Mouse (Mus musculus) stomach, embryonic 14.5 days (tissue): Measurements from ENCODE around the gene Slc2a2. TPM values are rescaled to one million over a fixed set of nuclear protein-coding genes. Genes with fewer than 3 reads are reported as not detected.

Source experiments
- ATAC-seq: fragments of 200-750 bp; cut with Nextera tagmentation; 2 replicates; pipeline ENCODE4 v1.8.0; 2017; ENCODE audit warnings: low read depth, moderate TSS enrichment; ENCODE audit not compliant: insufficient number of reproducible peaks, insufficient read depth, low FRiP score
- H3K27ac ChIP-seq: fragments of 300-500 bp; sonication (generic); 2 replicates; pipeline ENCODE4 v1.5.1; 2014; ENCODE audit warnings: mild to moderate bottlenecking, low read length, moderate library complexity, mixed read lengths
- H3K27me3 ChIP-seq: fragments of 300-500 bp; sonication (generic); 2 replicates; pipeline ENCODE4 v1.6.1; 2014; ENCODE audit warnings: low read length, control low read depth, mixed read lengths; ENCODE audit not compliant: control insufficient read depth, insufficient read depth
- H3K36me3 ChIP-seq: fragments of 300-500 bp; sonication (generic); 2 replicates; pipeline ENCODE4 v1.6.1; 2014; ENCODE audit warnings: mild to moderate bottlenecking, control low read depth, low read length, moderate library complexity, mixed read lengths; ENCODE audit not compliant: control insufficient read depth, insufficient read depth
- H3K4me1 ChIP-seq: fragments of 300-500 bp; sonication (generic); 2 replicates; pipeline ENCODE4 v1.6.1; 2014; ENCODE audit warnings: low read length, control low read depth, mixed read lengths; ENCODE audit not compliant: control insufficient read depth, insufficient read depth
- H3K4me2 ChIP-seq: fragments of 300-500 bp; sonication (generic); replicated peaks from 2 replicates; pipeline ENCODE4 v1.6.1; 2014; ENCODE audit warnings: low read depth, low read length, control low read depth
- H3K4me3 ChIP-seq: fragments of 300-500 bp; sonication (generic); 2 replicates; pipeline ENCODE4 v1.5.1; 2014; ENCODE audit warnings: low read depth, low read length, control low read depth
- H3K9ac ChIP-seq: fragments of 300-500 bp; sonication (generic); replicated peaks from 2 replicates; pipeline ENCODE4 v1.6.1; 2014; ENCODE audit warnings: low read depth, mild to moderate bottlenecking, control low read depth, low read length, moderate library complexity, mixed read lengths
- H3K9me3 ChIP-seq: fragments of 300-500 bp; sonication (generic); 2 replicates; pipeline ENCODE4 v1.6.1; 2016; ENCODE audit warnings: low read depth, low read length, control low read depth; ENCODE audit not compliant: control insufficient read depth
- WGBS: fragments of 180-500 bp; shearing (Covaris S2); extraction: QIAGEN DNeasy Blood & Tissue Kit; methylation state at CpG from one replicate; pipeline ENCODE4 v1.1.7; 2014; 5-methylcytosine and 5-hydroxymethylcytosine counted together
- polyA plus RNA-seq: library from polyadenylated mRNA; unstranded; fragments of >200 nt; fragmentation: Nextera tagmentation; extraction: Ambion mirVana; gene quantifications from 2 replicates; pipeline ENCODE4 v1.2.1, GENCODE M21; 2014

Gene Slc2a2
- polyA plus RNA-seq, 1 experiment from 2014 or later = 0.10 TPM

DNA sequence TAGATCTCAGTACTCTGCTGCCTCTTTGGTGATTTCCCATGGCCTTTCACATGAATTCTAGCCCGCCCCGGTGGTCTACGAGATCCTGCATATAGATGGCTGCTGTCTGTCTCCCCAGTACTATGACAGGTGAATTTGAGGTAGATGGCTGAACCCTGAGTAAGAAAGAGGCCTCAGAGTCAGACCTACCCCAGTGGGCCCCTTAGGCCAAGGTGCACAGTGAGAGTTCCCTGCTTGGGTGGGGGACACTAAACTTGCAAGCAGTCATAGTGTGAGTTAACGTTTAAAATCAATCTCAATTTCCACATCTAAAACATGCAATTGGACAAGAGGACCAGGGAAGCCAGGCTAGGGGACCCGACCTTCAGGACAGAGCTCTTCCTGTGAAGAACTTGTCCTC, 2.9 kb upstream of the Slc2a2 start:
- Histone ChIP-seq H3K4me3 (no peak overlapping the region), H3K4me1 (no peaks in the 10 kb centered on the region), H3K4me2 (no peak overlapping the region), H3K9me3 (no peaks in the 10 kb centered on the region), H3K27me3 (no peaks in the 10 kb centered on the region), H3K36me3 (no peaks in the 10 kb centered on the region), H3K9ac (no peak overlapping the region), H3K27ac (no peak overlapping the region)
- 91% methylated on average over 5 of the region's 5 CpGs for WGBS
- no peak for ATAC-seq

DNA sequence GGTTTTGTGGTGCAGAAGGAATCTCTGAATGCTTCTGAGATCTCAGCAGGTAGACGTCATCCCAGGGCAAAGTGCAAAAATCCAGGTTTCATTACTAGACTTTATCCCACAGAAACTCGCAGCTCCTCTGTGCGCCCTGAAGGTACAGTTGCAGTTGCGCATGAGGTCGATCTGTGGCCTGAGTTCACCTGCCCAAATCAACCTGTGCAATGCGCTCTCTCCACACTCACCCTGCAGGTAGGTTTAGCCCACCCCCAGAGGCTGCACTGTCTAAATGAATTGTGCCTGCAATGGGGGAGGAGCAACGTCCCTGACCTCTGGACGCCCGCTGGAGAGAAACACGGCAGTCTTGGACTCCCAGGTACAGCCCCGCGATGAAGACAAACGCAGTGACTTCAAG, 2.1 kb upstream of the Slc2a2 start:
- Histone ChIP-seq H3K9me3 (no peaks in the 10 kb centered on the region), H3K4me1 (no peaks in the 10 kb centered on the region), H3K36me3 (no peaks in the 10 kb centered on the region), H3K4me3 (no peak overlapping the region), H3K27ac (no peak overlapping the region), H3K4me2 (no peak overlapping the region; the same call in 1 of the 2 replicates), H3K9ac (no peak overlapping the region), H3K27me3 (no peaks in the 10 kb centered on the region)
- ATAC-seq = no peak
- WGBS = 62% methylated on average over 13 of the region's 13 CpGs

DNA sequence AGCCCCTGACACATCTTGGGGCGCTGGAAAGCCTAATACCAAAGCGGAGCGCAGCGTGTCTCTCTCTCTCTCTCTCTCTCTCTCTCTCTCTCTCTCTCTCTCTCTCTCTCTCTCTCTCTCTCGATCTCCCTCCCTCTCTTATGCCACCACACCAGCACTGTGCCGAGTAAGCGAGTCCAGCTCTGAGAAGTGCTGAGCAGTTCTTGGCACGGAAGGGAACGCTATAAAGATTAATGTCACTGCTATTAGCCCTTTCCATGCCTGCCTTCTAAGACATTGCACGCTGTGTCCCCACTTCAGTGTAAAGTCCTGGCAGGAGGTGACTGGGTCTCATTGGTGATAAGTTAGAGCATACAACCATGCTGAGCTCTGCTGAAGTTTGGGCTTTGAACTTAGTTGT, 1.5 kb upstream of the Slc2a2 start:
- no peaks in the 10 kb centered on the region for H3K27me3 ChIP-seq
- H3K4me3 ChIP-seq = no peak overlapping the region
- no peak overlapping the region; the same call in 1 of the 2 replicates for H3K4me2 ChIP-seq
- H3K9ac ChIP-seq = no peak overlapping the region
- H3K27ac ChIP-seq = no peak overlapping the region
- no peaks in the 10 kb centered on the region for H3K4me1 ChIP-seq
- ATAC-seq = no peak
- H3K36me3 ChIP-seq = no peaks in the 10 kb centered on the region
- H3K9me3 ChIP-seq = no peaks in the 10 kb centered on the region
- 55% methylated on average over 10 of the region's 10 CpGs for WGBS

- no peaks in the 10 kb centered on the region for H3K27me3 ChIP-seq
- H3K9ac ChIP-seq = no peak overlapping the region
- no peak overlapping the region for H3K4me2 ChIP-seq
- H3K36me3 ChIP-seq = no peaks in the 10 kb centered on the region
- H3K27ac ChIP-seq = no peak overlapping the region
- no peak overlapping the region for H3K4me3 ChIP-seq
- ATAC-seq = no peak
- no peaks in the 10 kb centered on the region for H3K4me1 ChIP-seq
- WGBS = 56% methylated on average over 4 of the region's 4 CpGs
- H3K9me3 ChIP-seq = no peaks in the 10 kb centered on the region
Measured at GRCm38 (mm10) chr3:28699601-28700000, 1.9 kb downstream of the Slc2a2 start.

GRCm38 (mm10) chr3:28705522-28706137, 7.9 kb downstream of the Slc2a2 start:
- no peak for ATAC-seq
- 59% methylated on average over 10 of the region's 10 CpGs for WGBS
- no peak overlapping the region for H3K4me2 ChIP-seq

DNA sequence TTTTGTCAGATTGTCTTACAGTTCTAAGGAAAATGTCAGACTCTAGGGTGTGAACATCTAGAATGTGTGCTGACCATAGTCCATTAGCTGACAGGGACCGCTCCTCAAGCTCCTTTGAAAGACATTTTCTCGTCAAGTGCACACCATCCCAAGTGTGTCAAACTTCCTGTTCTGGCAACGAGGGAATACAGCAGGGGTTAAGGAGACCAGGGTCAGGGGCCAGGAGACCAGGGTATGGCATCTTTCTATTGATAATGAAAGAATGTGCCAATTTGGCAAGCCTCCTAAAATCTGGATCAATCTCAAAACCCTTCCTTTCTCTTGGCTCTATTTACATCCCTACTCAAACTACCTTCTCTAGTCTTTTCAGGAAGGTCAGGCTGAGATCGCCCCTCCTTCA, 9.0 kb downstream of the Slc2a2 start:
- H3K4me2 ChIP-seq = no peak overlapping the region
- no peaks in the 10 kb centered on the region for H3K9me3 ChIP-seq
- no peaks in the 10 kb centered on the region for H3K36me3 ChIP-seq
- H3K4me3 ChIP-seq = no peak overlapping the region
- 72% methylated on average over 4 of the region's 4 CpGs for WGBS
- no peaks in the 10 kb centered on the region for H3K4me1 ChIP-seq
- no peak for ATAC-seq
- no peak overlapping the region for H3K27ac ChIP-seq
- H3K9ac ChIP-seq = no peak overlapping the region
- no peaks in the 10 kb centered on the region for H3K27me3 ChIP-seq

More at GRCm38 (mm10) chr3:28705522-28706137, 7.9 kb downstream of the Slc2a2 start:
- H3K9me3 ChIP-seq = no peaks in the 10 kb centered on the region
- no peak overlapping the region for H3K4me3 ChIP-seq
- H3K27ac ChIP-seq = no peak overlapping the region
- H3K27me3 ChIP-seq = no peaks in the 10 kb centered on the region
- H3K4me1 ChIP-seq = no peaks in the 10 kb centered on the region
- H3K36me3 ChIP-seq = no peaks in the 10 kb centered on the region
- H3K9ac ChIP-seq = no peak overlapping the region

GRCm38 (mm10) chr3:28709740-28710139, 12.0 kb downstream of the Slc2a2 start:
- H3K36me3 ChIP-seq = no peaks in the 10 kb centered on the region
- H3K9ac ChIP-seq = no peak overlapping the region
- 76% methylated on average over 1 of the region's 1 CpGs for WGBS
- H3K4me1 ChIP-seq = no peaks in the 10 kb centered on the region
- no peaks in the 10 kb centered on the region for H3K27me3 ChIP-seq
- ATAC-seq = no peak
- H3K4me2 ChIP-seq = no peak overlapping the region
- H3K27ac ChIP-seq = no peak overlapping the region
- H3K9me3 ChIP-seq = no peaks in the 10 kb centered on the region
- no peak overlapping the region for H3K4me3 ChIP-seq

DNA sequence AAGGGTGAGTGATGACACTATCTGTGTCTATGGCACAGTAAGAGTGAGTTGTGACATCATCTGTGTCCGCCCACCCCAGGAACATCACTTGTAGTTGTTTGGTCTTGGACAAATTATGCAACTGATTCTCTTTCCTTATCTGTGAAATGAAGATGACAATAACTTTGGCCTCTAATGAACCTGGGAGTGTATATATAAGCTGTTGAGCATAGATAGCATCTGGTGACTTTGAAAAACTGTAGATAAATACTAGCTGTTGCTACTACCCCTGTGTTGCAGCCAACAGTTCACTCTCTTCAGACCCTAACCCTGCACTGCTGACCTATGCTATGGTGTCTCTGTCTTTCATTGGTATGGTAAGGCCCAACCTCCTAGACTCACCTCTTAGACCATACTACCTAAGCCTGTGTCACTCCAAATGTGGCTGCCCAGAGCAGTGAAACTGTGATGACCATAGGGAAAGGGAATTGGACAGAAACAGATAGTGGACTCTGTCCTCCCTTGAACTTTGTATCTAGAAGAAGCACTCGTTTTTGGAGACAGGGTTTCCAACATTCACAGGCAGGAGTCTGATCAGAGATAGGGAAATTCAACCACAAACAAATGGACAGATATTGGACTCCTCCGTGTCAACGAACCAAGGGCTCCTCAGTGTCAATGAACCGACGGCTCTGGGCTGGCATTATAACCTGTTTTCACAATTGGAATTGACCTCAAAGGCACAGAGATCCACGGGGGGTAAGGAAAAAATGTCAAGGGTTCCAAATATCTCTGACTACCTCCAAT, 16.4 kb downstream of the Slc2a2 start:
- Histone ChIP-seq H3K27me3 (no peaks in the 10 kb centered on the region), H3K27ac (no peak overlapping the region), H3K9ac (no peak overlapping the region), H3K9me3 (no peaks in the 10 kb centered on the region), H3K4me1 (no peaks in the 10 kb centered on the region), H3K4me2 (no peak overlapping the region), H3K36me3 (no peaks in the 10 kb centered on the region), H3K4me3 (no peak overlapping the region)
- WGBS = 83% methylated on average over 7 of the region's 7 CpGs
- no peak for ATAC-seq
